Mouse (Mus musculus): ENCODE measurements around the gene Tmem151b. TPM values are rescaled to one million over a fixed set of nuclear protein-coding genes. Genes with fewer than 3 reads are reported as not detected.

Tmem151b gene
- polyA plus RNA-seq, 1 experiment from 2014 or later = 8.2 TPM

- H3K9me3 ChIP-seq (ENCODE audit: control insufficient read depth, low read length) = no peaks in the 10 kb centered on the region
- no peaks in the 10 kb centered on the region for H3K36me3 ChIP-seq (ENCODE audit: control insufficient read depth, insufficient read depth, low read length)
- no peak overlapping the region for H3K4me3 ChIP-seq (ENCODE audit: low read depth, low read length)
- no peak overlapping the region for H3K27ac ChIP-seq (ENCODE audit: low read depth, low read length)
- DNase-seq (ENCODE audit: low spot score) = no peak
- H3K9ac ChIP-seq (ENCODE audit: low read length) = no peak overlapping the region
- H3K27me3 ChIP-seq (ENCODE audit: control insufficient read depth, insufficient read depth, low read length) = no peaks in the 10 kb centered on the region
- H3K4me2 ChIP-seq (ENCODE audit: low read depth, low read length, severe bottlenecking) = no peak overlapping the region
- 61% methylated on average over 23 of the region's 23 CpGs for WGBS
- peaks cover 7% of the 10 kb centered on the region; the same call in 1 of the 2 replicates for H3K4me1 ChIP-seq (replicated peaks; ENCODE audit: control insufficient read depth, insufficient read depth, low read length)
- no peak for ATAC-seq (replicated peaks; ENCODE audit: low FRiP score)
These were observed 36.4 kb upstream of the Tmem151b start for GRCm38 (mm10) chr17:45585725-45586448.

- no peaks in the 10 kb centered on the region for H3K36me3 ChIP-seq (ENCODE audit: control insufficient read depth, insufficient read depth, low read length)
- H3K9me3 ChIP-seq (ENCODE audit: control insufficient read depth, low read length) = no peaks in the 10 kb centered on the region
- no peak overlapping the region for H3K27ac ChIP-seq (ENCODE audit: low read depth, low read length)
- peak; percentile 90 for DNase-seq (ENCODE audit: low spot score)
- H3K4me2 ChIP-seq (ENCODE audit: low read depth, low read length, severe bottlenecking) = no peak overlapping the region
- no peak overlapping the region for H3K4me3 ChIP-seq (ENCODE audit: low read depth, low read length)
- peaks cover 7% of the 10 kb centered on the region; the same call in 1 of the 2 replicates for H3K4me1 ChIP-seq (replicated peaks; ENCODE audit: control insufficient read depth, insufficient read depth, low read length)
- 22% methylated on average over 14 of the region's 14 CpGs for WGBS
- H3K9ac ChIP-seq (ENCODE audit: low read length) = peak overlapping the region; percentile 41
- no peaks in the 10 kb centered on the region for H3K27me3 ChIP-seq (ENCODE audit: control insufficient read depth, insufficient read depth, low read length)
- ATAC-seq (replicated peaks; ENCODE audit: low FRiP score) = peak; percentile 40
These were observed 35.6 kb upstream of the Tmem151b start for GRCm38 (mm10) chr17:45584939-45585678.

- Histone ChIP-seq H3K36me3 (ENCODE audit: control insufficient read depth, insufficient read depth, low read length) (no peaks in the 10 kb centered on the region), H3K9ac (ENCODE audit: low read length) (peak overlapping the region; percentile 41), H3K27ac (ENCODE audit: low read depth, low read length) (no peak overlapping the region; the same call in 1 of the 2 replicates), H3K27me3 (ENCODE audit: control insufficient read depth, insufficient read depth, low read length) (no peaks in the 10 kb centered on the region), H3K9me3 (ENCODE audit: control insufficient read depth, low read length) (no peaks in the 10 kb centered on the region), H3K4me3 (ENCODE audit: low read depth, low read length) (no peak overlapping the region), H3K4me1 (replicated peaks; ENCODE audit: control insufficient read depth, insufficient read depth, low read length) (peaks cover 7% of the 10 kb centered on the region; the same call in 1 of the 2 replicates), H3K4me2 (ENCODE audit: low read depth, low read length, severe bottlenecking) (no peak overlapping the region)
- WGBS = 33% methylated on average over 12 of the region's 12 CpGs
- DNase-seq (ENCODE audit: low spot score) = no peak
- ATAC-seq (replicated peaks; ENCODE audit: low FRiP score) = peak; percentile 37; the same call in 1 of the 2 replicates
These were observed 34.8 kb upstream of the Tmem151b start for GRCm38 (mm10) chr17:45584096-45584896.

- Histone ChIP-seq H3K27ac (ENCODE audit: low read depth, low read length) (no peak overlapping the region), H3K36me3 (ENCODE audit: control insufficient read depth, insufficient read depth, low read length) (no peaks in the 10 kb centered on the region), H3K9ac (ENCODE audit: low read length) (no peak overlapping the region), H3K4me3 (ENCODE audit: low read depth, low read length) (no peak overlapping the region), H3K27me3 (ENCODE audit: control insufficient read depth, insufficient read depth, low read length) (no peaks in the 10 kb centered on the region), H3K4me1 (replicated peaks; ENCODE audit: control insufficient read depth, insufficient read depth, low read length) (peaks cover 7% of the 10 kb centered on the region; the same call in 1 of the 2 replicates), H3K9me3 (ENCODE audit: control insufficient read depth, low read length) (no peaks in the 10 kb centered on the region), H3K4me2 (ENCODE audit: low read depth, low read length, severe bottlenecking) (no peak overlapping the region)
- no peak for ATAC-seq (replicated peaks; ENCODE audit: low FRiP score)
- DNase-seq (ENCODE audit: low spot score) = no peak
- 73% methylated on average over 6 of the region's 6 CpGs for WGBS
These were observed 33.4 kb upstream of the Tmem151b start for GRCm38 (mm10) chr17:45582715-45583355.

DNA sequence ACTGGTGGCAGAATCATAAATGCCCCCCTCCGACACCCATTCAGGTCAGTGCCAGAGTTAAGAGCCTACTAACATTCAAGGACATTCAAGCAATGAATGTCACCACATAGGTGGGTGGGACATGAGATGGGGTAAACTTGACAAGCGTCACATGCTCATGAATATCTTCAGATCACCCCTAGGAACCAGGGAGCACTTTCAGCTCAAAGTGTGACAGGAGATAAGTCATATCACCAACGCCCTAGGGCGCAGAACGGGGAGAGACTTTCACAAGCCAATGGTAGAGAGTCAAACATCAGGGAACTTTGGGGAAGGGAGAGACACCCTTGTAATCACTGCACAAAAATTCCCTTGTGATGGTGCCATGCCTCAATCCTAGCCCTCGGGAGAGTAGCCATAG is 32.7 kb upstream of the Tmem151b start:
- 90% methylated on average over 6 of the region's 6 CpGs for WGBS
- no peak overlapping the region for H3K9ac ChIP-seq (ENCODE audit: low read length)
- H3K4me2 ChIP-seq (ENCODE audit: low read depth, low read length, severe bottlenecking) = no peak overlapping the region
- no peaks in the 10 kb centered on the region for H3K36me3 ChIP-seq (ENCODE audit: control insufficient read depth, insufficient read depth, low read length)
- no peak for DNase-seq (ENCODE audit: low spot score)
- no peak overlapping the region for H3K27ac ChIP-seq (ENCODE audit: low read depth, low read length)
- H3K27me3 ChIP-seq (ENCODE audit: control insufficient read depth, insufficient read depth, low read length) = no peaks in the 10 kb centered on the region
- H3K9me3 ChIP-seq (ENCODE audit: control insufficient read depth, low read length) = no peaks in the 10 kb centered on the region
- ATAC-seq (replicated peaks; ENCODE audit: low FRiP score) = no peak
- H3K4me3 ChIP-seq (ENCODE audit: low read depth, low read length) = no peak overlapping the region
- H3K4me1 ChIP-seq (replicated peaks; ENCODE audit: control insufficient read depth, insufficient read depth, low read length) = peaks cover 7% of the 10 kb centered on the region; the same call in 1 of the 2 replicates

DNA sequence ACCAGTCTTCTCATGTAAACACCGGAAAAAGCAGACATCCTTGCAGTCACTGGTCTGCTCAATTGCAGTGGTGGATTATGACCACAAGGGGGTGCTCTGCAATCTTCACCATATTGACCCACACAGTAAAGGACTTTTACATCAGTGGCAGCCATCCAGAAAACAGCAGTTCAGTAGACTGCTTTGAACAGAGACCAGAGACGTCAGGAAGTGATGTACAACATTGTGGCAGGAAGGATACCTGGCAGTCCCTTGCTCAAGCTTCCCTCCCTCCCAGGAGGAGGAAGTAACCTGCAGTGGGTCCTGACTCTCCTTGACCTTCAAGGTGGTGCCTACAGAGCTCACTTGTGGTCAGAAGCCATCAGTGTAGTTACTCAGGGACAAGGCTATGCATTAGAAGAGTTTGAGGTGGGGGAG is 32.1 kb upstream of the Tmem151b start:
- H3K36me3 ChIP-seq (ENCODE audit: control insufficient read depth, insufficient read depth, low read length) = no peaks in the 10 kb centered on the region
- DNase-seq (ENCODE audit: low spot score) (peak; percentile 81), ATAC-seq (replicated peaks; ENCODE audit: low FRiP score) (no peak; the same call in 1 of the 2 replicates)
- H3K27ac ChIP-seq (ENCODE audit: low read depth, low read length) = no peak overlapping the region
- H3K4me1 ChIP-seq (replicated peaks; ENCODE audit: control insufficient read depth, insufficient read depth, low read length) = peaks cover 7% of the 10 kb centered on the region; the same call in 1 of the 2 replicates
- H3K9ac ChIP-seq (ENCODE audit: low read length) = no peak overlapping the region
- H3K9me3 ChIP-seq (ENCODE audit: control insufficient read depth, low read length) = no peaks in the 10 kb centered on the region
- no peak overlapping the region for H3K4me2 ChIP-seq (ENCODE audit: low read depth, low read length, severe bottlenecking)
- H3K27me3 ChIP-seq (ENCODE audit: control insufficient read depth, insufficient read depth, low read length) = no peaks in the 10 kb centered on the region
- 16% methylated on average over 2 of the region's 2 CpGs for WGBS
- H3K4me3 ChIP-seq (ENCODE audit: low read depth, low read length) = no peak overlapping the region

GRCm38 (mm10) chr17:45580958-45581477 is 31.5 kb upstream of the Tmem151b start:
- 52% methylated on average over 12 of the region's 12 CpGs for WGBS
- DNase-seq (ENCODE audit: low spot score) = no peak
- H3K4me1 ChIP-seq (replicated peaks; ENCODE audit: control insufficient read depth, insufficient read depth, low read length) = peaks cover 7% of the 10 kb centered on the region; the same call in 1 of the 2 replicates
- H3K27me3 ChIP-seq (ENCODE audit: control insufficient read depth, insufficient read depth, low read length) = no peaks in the 10 kb centered on the region
- H3K27ac ChIP-seq (ENCODE audit: low read depth, low read length) = 0 out of 2 replicates have a peak overlapping the region, but pooled peaks have one; percentile 4
- H3K9ac ChIP-seq (ENCODE audit: low read length) = no peak overlapping the region
- H3K4me3 ChIP-seq (ENCODE audit: low read depth, low read length) = no peak overlapping the region
- ATAC-seq (replicated peaks; ENCODE audit: low FRiP score) = no peak
- no peaks in the 10 kb centered on the region for H3K36me3 ChIP-seq (ENCODE audit: control insufficient read depth, insufficient read depth, low read length)
- no peaks in the 10 kb centered on the region for H3K9me3 ChIP-seq (ENCODE audit: control insufficient read depth, low read length)
- H3K4me2 ChIP-seq (ENCODE audit: low read depth, low read length, severe bottlenecking) = no peak overlapping the region

- no peak for ATAC-seq (replicated peaks; ENCODE audit: low FRiP score)
- H3K4me2 ChIP-seq (ENCODE audit: low read depth, low read length, severe bottlenecking) = no peak overlapping the region
These were observed 30.1 kb upstream of the Tmem151b start for GRCm38 (mm10) chr17:45579554-45579953.

More at GRCm38 (mm10) chr17:45579554-45579953, 30.1 kb upstream of the Tmem151b start:
- Histone ChIP-seq H3K27me3 (ENCODE audit: control insufficient read depth, insufficient read depth, low read length) (no peaks in the 10 kb centered on the region), H3K4me1 (replicated peaks; ENCODE audit: control insufficient read depth, insufficient read depth, low read length) (peaks cover 7% of the 10 kb centered on the region; the same call in 1 of the 2 replicates), H3K36me3 (ENCODE audit: control insufficient read depth, insufficient read depth, low read length) (no peaks in the 10 kb centered on the region), H3K9ac (ENCODE audit: low read length) (no peak overlapping the region), H3K4me3 (ENCODE audit: low read depth, low read length) (no peak overlapping the region), H3K9me3 (ENCODE audit: control insufficient read depth, low read length) (no peaks in the 10 kb centered on the region), H3K27ac (ENCODE audit: low read depth, low read length) (no peak overlapping the region)
- no peak for DNase-seq (ENCODE audit: low spot score)
- WGBS = 77% methylated on average over 4 of the region's 4 CpGs
